Mouse (Mus musculus) brain, embryonic 14.5 days (tissue): Measurements from ENCODE around the gene Abl2.

Source experiments
- CTCF ChIP-seq: fragments of 200-500 bp; IDR thresholded peaks from 2 replicates; pipeline ENCODE4 v1.5.1; 2012; ENCODE audit warnings: inconsistent platforms, mild to moderate bottlenecking, moderate library complexity, borderline replicate concordance; ENCODE audit not compliant: insufficient read depth, insufficient read length; ENCODE audit errors: extremely low read depth
- POLR2A ChIP-seq: fragments of 200-500 bp; IDR thresholded peaks from 2 replicates; pipeline ENCODE4 v1.6.1; 2012; ENCODE audit warnings: mild to moderate bottlenecking, inconsistent platforms, borderline replicate concordance; ENCODE audit not compliant: poor library complexity, insufficient read depth, insufficient read length, severe bottlenecking; ENCODE audit errors: extremely low read depth

GRCm38 (mm10) chr1:156644780-156645523 is 86.4 kb downstream of the Abl2 start:
- no peak for TF ChIP-seq POLR2A
- TF ChIP-seq CTCF = no peak
